Mouse (Mus musculus) gastrocnemius, postnatal 14 days (tissue): ENCODE results near the gene Snrnp70. TPM values are rescaled to one million over a fixed set of nuclear protein-coding genes. Genes with fewer than 3 reads are reported as not detected.
"Not testable (repeated sequence)": the region's sequence is repeated elsewhere in the genome, so short reads cannot be mapped to it uniquely, and the experiment has no call there.

Experiments
- DNase-seq: peaks from one replicate; pipeline ENCODE4 v3.0.0; 2021; ENCODE audit warnings: mixed read lengths
- intact Hi-C: fragments of 180-260 bp; cut with DNase I; formaldehyde crosslinking; loops from one replicate; pipeline ENCODE4 v1.15.1; 2025; ENCODE audit warnings: low total_unique reads
- total RNA-seq, 2 experiments: library from RNA; stranded (reverse); gene quantifications; 2 replicates each; pipeline ENCODE4 v1.2.3; 2021

Snrnp70 gene
- total RNA-seq, 2 experiments from 2014 or later = 90.1 to 93.1 TPM

DNA sequence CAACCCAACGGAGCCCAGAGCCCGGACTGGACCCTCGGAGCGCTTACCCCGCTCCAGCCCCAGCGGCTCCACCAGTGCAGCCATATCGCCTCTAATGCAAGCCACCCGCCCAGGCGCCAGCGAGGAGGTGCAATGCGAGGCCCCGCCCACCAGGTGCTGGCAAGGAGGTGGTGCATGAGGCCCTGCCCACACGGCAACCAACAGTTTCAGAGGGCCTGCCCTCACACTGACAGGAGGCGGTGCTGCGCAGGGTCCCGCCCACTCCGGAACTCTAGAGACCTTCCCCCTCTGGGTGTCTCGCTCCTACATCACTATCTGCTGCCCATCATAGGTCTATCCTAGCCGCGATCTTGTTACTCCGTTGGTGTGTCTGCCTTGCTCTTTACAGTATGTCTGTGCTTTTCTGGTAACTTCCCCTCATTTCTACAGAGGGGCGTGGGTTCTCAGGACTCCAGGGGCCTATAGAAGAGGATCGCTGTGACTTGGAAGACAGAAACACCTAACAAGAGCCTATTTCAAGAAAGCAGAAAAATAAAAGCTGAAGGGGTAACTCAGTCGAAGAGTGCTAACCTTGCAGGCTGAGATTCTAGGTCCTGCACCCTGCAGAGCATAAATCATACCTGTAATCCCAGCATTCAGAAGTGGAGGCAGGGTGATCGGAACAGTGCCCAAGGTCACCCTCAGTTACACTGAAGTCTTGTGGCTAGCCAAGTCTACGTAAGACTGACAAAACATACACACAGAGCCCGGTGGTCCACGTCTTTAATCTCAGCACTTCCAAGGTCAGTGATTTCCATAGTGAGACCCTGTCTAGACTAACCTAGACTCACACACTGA is 24.8 kb downstream of the Snrnp70 start, which contains the start of gene Lin7b:
Lin7b (minus strand) TSS at position 109 of the 837 bp plus-strand sequence.
- intact Hi-C loops = no loop called here

DNA sequence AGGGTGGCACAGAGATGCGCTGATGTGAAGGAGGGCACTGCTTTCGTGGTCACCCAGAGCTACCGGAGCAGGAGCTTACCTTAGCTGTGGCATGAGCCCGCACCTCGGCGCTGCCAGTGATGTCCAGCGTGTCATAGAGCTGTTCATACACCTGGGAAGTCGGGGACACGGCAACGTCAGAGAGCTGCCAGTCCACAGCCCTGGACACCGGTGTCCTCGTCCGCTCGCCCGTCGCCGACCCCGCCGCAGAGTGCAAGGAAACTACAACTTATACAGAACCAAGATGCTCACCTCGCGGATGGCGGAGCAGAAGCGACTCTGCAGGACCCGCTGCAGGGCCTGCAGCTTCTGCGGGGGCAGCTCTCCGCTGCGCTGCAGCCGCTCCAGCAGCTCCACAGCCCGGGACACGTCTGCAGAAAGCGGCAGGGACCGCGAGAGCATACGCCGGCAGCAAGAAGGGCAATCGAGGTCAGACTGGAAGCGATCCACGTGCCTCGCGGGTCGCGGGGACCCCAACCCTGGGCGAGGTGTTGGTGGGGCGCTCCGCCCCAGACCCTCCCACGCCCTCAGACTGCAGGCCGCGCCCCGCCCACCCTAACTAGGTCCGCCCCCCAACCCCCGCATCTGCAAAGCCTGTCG is 25.6 kb downstream of the Snrnp70 start:
- intact Hi-C loops = no loop called here
- DNase-seq = no peak

More for the DNA sequence above, 24.8 kb downstream of the Snrnp70 start, which contains the start of gene Lin7b:
- DNase-seq = peak; percentile 84

DNA sequence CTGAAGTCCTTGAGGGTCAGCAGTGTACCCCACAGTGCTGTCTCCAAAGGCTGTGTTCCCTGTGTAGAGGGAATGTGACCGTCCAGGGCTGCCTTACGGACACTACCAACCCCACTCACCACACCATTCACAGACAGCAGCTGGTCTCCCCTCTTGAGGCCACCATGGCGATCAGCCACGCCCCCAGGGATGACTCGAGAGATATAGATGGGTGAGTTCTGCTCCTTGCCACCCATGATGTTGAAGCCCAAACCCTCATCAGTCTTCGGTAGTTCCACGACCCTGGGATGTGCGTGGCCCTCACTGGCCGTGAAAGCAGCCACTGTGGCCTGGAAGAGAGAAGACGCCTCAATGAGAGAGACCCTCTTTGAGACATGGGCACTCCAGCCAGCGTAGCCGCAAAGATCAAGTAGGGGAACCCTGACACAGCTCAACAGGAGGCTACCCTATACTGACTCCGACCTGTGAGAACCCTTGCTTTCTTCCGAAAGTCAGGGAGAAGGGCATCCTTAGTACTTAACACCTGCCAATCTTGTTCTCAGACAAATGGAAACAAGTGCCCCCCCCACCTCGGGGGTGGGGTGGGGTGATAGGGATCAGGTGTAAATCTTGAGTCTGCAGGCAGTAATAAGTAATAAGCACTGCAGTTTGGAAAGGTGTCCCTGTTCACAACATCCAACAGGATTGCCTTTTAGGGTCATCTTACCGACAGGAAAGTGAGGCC is 26.4 kb downstream of the Snrnp70 start:
- intact Hi-C loops = no loop called here

DNA sequence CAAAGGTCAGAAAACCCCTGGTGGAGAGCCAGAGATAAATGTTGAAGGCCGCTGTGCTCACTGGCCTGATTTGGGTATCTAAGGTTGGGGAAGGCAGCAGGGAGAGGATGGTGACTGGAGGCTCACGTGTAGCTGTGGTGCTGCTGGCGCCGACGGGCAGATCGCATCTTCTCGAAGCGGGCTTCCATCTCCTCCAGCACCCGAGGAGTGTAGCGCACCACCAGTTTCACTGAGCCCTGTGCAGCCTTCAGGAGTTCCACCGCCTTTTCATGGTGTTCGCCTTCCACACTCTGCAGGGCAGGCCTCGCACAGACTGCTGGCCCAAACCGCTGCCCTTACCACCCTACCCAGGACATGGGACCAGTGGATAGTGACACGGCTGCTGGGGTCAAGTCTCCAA is 27.4 kb downstream of the Snrnp70 start:
- no peak for DNase-seq
- intact Hi-C loops = no loop called here

More for the DNA sequence above, 26.4 kb downstream of the Snrnp70 start:
- DNase-seq = no peak

DNA sequence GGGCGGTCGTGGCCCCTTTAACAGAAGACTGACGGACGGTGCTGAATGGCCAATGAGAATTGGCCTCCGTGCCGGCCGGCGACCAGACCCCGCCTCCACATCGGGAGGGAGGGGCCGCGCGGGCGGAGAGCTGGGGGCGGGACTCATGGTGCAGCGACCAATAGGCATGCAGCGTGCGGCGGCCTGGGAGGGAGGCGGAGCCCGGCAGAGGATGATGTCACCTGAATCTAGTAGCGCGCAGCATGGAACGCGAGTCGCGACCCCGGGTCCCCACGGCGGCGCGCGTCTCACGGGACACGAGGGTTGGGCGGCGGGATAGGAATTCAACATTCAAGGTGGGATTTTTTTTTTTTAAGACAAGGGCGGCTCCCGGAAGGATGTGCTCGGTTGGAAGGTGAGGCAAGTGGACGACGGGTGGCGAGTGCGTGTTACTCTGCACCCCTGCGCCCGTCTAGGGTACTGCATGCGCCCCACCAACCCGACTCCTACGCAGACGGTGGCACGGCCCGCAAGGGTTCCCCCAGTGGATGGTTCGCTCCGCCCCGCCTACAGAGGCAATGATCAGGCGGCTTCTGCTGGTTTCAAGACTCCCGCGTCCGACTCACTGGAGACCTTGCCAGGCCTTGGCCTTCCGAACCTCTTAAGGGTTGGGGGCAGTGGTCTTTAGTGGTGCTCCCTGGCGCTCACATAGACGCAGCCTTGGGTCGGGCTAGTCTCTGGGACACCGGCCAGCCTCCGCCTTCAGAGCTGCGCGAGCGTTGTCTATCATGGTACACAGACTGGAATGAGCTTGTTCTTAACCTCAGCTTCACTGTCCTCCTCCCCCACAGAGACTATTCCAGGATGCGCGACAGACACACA is 28.3 kb downstream of the Snrnp70 start:
- intact Hi-C loops = no loop called here

DNA sequence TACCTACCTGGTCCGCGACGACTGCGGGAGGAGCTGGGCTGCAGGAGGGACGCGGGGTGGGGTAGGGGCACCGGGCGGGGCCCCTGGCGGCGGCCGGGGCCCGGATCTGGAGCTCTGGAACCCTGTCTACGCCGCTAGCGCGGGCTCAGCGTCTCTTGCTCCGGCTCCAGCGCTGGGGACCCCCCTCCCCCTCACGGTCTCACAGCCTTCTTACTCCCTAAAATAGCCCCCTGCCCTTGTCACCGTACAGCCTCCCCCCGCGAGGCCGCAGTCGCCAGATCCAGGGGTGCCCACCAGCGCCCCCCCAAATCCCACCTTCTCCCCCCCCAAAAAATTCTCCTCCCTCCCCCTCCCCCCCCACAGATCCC is 28.9 kb downstream of the Snrnp70 start, which contains the start of gene Ppfia3:
Ppfia3 (minus strand) TSS at position 368 of the 368 bp plus-strand sequence.
- intact Hi-C loops = no loop called here
- no peak for DNase-seq

More for the DNA sequence above, 28.3 kb downstream of the Snrnp70 start:
- DNase-seq = peak; percentile 97

DNA sequence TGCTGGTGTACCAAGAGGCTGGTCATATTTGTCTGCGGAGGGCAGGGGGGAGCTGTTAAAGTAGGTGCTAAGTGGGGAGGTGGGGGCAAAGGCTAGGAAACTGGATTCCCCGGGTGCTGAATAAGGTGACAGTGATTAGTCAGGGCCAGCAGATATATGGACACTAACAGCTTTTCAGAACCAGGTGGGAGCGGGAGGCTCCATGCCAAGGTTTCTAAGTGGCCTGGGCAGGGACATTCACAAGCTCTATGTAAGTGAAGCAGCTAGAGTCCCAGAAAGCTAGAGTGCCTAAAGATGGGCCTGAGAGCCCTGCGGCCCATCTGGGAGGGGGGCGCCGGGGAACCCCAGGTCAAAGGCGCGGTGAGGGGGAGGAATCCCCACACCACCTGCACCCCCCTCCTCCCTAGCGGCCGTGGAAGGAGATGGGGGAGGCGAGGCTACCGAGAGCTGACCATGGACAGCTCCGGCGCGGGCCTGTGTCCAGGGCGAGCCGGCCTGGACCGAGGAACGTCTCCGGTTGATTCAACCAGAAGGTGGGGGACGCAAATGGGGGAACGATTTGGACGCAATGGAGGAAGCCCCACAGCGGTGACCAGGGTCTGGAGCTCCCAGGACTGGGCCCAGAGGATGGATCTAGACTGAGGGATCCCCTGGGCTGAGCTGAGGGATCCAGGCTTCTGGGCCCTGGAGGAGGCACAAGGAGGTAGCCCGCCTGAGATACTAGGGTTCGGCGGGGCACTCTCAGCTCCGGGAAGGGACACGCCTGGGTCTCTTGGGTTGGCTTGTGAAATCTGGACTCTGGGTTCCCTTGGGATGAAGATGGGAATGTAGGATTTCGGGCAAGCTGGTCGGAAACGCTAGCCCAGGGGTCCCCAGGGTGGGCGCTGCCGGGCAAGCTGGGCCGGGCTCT is 29.5 kb downstream of the Snrnp70 start:
- peak; percentile 60 for DNase-seq
- intact Hi-C loops = no loop called here

DNA sequence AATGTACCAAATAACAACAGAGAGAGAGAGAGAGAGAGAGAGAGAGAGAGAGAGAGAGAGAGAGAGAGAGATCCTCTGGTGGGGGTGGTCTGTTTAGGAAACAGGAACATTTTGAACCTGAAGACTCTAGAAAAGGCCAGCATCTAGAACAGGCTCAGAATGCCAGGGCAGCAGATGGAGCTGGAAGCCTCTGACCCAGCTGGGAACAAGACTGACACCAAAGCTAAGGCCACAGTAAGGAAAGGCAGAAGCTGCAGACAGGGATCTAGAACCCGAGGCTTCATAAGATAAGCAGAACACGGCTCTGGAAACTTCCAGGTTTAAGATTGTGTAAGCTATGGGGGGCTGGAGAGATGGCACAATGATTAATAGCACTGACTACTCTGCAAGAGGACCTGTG is 31.6 kb downstream of the Snrnp70 start:
- no peak for DNase-seq
- intact Hi-C loops = no loop called here

DNA sequence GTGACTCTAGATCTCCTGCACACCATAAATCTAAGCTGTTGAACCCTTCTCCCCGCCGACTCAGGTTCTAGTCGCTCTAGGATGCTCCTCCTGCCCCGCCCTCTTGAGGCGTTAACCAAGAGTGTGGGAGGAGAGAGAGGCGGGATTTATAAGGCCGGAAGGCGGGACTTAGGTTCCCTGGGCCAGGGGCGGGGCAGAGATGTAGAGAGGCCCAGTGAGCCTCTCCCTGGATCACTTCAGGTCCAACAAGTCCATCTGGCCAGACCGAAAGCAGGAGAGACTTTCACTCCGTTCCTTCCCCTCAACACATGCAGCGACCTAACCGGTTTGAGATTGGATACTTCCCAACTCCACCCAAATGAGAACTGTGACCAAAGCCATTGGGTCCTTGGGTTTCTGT is 32.7 kb downstream of the Snrnp70 start:
- DNase-seq = no peak
- intact Hi-C loops = no loop called here

DNA sequence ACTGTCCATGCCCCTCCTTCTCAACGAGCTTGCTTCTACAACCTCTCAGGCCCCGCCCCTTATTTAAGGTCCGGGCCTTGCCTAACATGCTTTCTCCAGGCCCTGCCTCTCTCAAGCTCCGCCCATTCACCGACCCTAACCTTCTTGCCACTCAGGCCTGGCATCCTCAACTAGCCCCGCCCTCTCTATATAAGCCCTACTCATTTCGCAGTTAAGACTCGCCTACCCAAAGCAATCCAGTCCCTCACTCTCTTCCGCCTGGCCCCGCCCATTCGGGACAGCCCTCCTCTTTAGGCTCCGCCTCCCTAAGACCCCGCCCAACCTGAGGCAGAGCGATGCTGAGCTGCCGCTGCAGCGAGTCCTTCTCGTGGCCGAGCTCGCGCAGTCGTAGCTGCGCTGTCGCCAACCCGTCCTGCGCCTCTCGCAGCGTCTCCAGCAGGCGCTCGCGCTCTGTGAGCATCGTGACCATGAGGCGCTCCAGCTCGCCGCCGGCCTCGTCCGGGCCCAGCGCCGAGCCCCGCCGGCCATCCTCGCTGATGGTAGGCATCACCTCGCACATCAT is 34.2 kb downstream of the Snrnp70 start:
- intact Hi-C loops = no loop called here
- DNase-seq = peak; percentile 60

DNA sequence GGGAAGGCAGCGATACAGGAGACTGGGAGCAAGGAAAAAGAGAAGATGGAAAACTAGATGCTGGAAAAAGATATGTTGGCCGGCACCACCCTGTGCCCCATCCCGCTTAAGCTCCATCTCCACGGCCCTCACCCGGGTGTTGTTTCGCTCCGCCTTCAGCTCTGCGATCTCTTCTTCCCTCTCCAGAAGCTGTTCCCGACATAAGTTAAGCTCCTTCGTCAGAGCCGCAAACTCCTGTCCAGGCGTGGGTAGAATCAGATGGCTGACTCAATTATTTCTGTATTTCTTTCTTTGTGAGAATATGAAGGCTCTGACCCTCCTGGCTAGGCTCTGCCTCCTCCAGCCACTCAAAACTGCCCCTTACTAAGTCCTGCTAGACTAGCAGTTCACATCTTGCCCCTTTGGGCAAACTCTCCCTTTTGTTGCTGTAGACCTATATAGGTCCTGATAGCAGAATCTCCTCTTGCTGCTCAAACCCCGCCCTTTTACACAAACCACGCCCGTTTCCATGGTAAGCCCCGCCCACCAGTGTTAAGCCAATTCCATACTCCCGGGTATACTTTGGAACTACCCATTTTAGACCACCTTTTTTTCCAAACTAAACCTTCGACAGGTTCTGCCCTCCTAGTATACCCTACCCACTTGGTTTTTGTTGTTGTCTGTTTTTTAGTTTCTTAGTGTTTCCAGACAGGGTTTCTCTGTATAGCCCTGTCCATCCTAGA is 35.0 kb downstream of the Snrnp70 start:
- intact Hi-C loops = no loop called here
- no peak for DNase-seq

DNA sequence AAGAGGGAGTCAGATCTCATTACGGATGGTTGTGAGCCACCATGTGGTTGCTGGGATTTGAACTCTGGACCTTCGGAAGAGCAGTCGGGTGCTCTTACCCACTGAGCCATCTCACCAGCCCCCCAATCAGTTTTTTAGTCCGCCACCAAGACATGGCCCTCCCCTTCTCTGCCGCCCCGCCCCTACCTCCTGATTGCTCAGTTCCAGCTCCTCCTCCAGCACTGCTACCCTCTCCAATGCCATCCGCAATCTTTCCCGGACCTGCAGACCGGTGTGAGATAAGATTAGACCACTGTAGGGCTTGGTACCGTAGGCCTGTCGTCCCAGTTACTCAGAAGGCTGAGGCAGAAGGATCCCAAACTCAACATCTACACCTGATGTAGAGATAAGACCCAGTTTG is 36.5 kb downstream of the Snrnp70 start:
- DNase-seq, intact Hi-C loops: not testable (repeated sequence)

DNA sequence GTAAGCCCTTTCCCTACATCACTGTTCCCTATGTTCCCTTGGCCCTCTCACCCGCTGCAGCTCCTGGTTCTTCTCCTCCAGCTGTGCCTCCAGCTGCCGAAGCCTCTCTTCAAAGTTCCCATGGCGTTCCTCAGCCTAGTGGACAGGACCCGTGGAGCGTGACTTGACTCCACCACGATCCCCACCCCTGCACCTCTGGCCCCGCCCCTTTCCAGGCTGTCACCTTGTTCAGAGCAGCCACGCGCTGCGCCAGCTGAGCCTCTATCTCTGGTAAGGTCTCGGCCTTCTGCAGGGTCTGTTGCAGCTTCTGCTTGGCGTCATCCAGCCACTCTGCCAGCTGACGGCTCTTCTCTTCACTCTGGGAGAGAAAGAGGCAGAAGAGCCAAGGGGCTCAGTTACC is 39.5 kb downstream of the Snrnp70 start:
- intact Hi-C loops = no loop called here
- DNase-seq = no peak

DNA sequence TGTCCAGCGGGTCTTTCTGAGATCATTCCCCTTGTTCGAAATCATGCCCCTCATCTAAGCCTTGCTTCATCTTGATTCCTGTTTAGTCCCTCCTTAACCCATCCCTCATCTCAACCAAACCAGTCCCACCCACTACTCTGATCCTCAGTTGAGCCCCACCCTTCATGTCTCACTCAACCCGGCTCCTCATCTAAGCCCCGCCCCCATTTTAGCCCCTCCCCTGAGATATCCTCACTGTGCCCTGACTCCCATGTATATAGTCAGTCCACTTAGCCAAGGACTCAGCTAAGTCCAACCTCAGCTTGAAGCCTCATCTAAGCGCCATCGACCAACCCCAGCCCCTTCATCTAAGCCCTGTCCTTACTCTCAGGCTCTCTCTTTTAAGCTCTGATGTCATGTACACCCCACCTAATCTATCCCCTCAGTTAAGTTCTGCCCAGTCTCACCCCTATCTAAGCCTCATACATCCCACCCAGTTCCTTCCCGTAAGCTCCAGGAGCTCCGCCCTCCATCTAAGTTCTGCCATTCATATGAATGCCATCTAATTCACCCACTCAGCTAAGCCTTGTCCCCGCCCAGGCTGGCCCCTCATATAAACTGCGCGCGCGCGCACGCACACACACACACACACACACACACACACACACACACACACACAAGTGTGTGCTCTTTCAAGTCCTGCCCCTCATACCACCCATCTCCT is 40.1 kb downstream of the Snrnp70 start:
- intact Hi-C loops = no loop called here
- DNase-seq = no peak

DNA sequence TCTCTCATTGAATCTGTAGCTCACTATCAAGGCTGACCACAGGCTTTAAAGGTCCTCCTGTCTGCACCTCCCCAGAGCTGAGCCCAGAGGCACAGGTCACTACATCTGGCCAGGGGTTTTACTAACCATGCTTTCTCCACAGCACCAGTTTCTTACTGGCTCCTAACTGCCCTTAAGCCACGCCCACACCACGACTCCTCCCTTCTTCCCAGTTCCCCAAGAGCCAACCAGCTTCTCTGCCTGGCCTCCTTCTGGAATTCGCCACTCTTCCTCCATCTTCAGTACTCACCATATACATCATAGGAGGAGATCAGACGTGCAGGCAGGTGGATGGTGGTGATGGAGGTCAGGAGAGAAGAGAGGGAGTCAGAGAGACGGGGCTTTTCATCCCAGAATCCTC is 42.5 kb downstream of the Snrnp70 start:
- intact Hi-C loops = no loop called here
- no peak for DNase-seq

DNA sequence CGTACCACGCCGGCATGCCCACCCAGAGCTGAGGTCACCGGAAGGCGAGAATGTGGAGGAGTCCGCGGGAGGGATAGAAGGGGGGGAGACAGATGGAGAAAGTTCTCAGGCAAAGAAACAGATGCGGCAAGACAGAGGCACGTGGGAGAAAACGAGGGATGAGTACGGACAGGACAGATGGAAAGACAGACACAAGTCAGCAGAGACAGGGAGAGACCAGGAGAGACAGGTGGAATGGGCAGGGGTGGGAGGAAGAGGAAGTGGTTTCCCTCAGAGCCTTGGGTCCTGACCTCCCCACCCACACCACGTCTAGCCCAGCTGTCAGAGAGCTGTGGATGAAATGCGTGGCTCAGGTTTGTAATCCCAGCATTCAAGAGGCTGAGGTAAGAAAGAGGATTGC is 48.6 kb downstream of the Snrnp70 start:
- no peak for DNase-seq
- intact Hi-C loops = no loop called here

DNA sequence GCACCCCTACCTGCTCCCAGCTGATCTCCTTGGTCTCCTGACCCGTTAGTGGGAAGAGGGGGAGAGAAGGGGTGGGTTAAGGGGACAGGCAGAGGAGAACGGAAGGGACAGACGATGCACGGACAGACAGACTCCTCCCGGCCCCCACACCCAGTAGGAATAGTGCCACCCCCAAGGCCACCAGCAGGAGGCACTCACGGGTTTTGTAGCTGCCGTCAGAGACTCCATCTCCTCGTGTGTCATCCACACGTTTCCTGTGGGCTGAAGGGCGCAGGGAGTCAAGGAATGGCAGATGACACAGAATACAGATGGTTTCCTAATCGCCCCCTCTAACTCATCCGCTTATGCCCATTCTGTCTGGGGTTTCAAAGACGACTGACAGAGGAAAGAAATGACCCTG is 52.0 kb downstream of the Snrnp70 start:
- DNase-seq = no peak

More for the DNA sequence above, 52.0 kb downstream of the Snrnp70 start:
- intact Hi-C loops = loop anchor here (5.0 kb wide), 1 partner anchor 41 kb away; no protein-coding TSS in a partner anchor
